Mouse (Mus musculus): ENCODE data around the gene Ccr10.

GRCm38 (mm10) chr11:101187541-101187940, 12.3 kb upstream of the Ccr10 start:
- TF ChIP-seq CTCF (IDR thresholded peaks at IDR 0.05; ENCODE audit: borderline replicate concordance, extremely low read depth, insufficient read depth, insufficient read length) (no peak), POLR2A (IDR thresholded peaks at IDR 0.05; ENCODE audit: borderline replicate concordance, extremely low read depth, insufficient read depth, insufficient read length, poor library complexity, severe bottlenecking) (no peak)

Measured in brain, embryonic 14.5 days (tissue).